Mouse (Mus musculus) telencephalon, adult 2 months (tissue): Measurements from ENCODE around the gene Cdk10.
"Not testable (repeated sequence)": the region's sequence is repeated elsewhere in the genome, so short reads cannot be mapped to it uniquely, and the experiment has no call there.

Experiments used
- DNase-seq: peaks from one replicate; pipeline ENCODE4 v3.0.0-alpha.2; 2011; ENCODE audit warnings: low read depth, low spot score

The Cdk10 gene

DNA sequence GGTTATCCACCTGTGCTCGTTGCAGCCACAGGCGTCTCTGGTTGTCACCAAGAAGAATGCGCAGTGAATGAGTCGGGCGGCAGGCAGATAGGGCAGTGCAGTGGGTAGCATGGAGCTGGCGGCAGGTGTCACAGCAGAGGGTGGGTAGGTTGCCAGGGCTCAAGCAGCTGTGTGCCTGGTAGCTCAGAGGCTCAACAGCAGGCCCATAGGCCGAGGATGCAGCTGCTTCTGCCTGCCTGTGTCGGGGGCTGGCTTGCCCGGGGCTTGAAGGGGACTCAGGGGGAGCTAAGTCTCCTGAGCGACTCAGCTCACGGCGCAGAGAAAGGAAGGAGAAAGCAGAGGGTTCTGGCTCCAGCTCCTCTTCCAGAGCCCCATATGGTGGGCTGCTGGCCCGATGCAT, 8.7 kb downstream of the Cdk10 start:
- no peak for DNase-seq

DNA sequence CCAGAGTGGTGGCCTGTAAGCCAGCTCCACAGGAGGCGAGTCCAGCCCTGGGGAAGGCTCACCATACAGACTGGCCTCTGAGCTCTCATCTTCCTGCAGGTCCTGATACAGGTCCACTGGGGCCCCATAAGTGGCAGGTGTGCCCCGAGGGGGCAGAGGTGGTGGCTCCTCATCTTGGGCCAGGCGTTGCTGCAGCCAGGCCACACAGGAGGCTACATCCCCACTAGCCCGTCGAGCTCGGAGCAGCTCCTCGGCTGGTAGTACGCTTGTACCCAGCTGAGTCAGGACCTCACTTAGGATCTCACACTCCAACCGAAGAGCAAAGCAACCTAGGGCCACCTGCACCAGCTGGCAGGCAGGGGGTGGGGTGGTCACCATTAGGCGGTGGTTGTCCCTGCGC, 9.1 kb downstream of the Cdk10 start:
- DNase-seq = no peak

DNA sequence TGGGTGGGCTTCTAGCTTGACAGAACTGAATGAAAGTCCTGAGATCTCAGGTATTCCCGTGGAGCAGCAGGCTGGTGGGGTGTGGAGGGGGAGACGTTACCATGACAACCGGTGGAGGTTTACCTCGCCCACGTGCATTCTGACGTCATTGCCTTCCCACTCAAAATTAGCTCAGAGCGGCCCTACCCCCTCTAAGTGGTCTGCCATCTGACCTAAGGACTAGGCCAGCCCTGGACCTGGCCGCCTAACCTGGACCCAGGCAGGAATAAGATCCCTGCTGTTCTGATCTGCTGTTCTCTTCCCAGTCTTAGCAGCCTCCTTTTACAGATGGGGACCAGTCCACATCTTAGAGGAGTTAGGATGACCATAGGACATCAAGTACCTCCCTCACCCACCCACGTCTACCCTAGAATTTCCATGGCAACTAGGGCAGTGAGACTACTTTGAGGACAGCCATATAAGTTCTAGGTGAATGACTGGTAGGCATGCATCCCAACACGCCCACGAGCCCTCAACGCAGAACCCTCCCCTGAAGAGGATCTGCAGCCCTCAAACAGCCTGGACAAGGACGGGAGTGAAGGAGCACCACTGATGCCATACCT, 10.4 kb downstream of the Cdk10 start:
- peak; percentile 89 for DNase-seq

DNA sequence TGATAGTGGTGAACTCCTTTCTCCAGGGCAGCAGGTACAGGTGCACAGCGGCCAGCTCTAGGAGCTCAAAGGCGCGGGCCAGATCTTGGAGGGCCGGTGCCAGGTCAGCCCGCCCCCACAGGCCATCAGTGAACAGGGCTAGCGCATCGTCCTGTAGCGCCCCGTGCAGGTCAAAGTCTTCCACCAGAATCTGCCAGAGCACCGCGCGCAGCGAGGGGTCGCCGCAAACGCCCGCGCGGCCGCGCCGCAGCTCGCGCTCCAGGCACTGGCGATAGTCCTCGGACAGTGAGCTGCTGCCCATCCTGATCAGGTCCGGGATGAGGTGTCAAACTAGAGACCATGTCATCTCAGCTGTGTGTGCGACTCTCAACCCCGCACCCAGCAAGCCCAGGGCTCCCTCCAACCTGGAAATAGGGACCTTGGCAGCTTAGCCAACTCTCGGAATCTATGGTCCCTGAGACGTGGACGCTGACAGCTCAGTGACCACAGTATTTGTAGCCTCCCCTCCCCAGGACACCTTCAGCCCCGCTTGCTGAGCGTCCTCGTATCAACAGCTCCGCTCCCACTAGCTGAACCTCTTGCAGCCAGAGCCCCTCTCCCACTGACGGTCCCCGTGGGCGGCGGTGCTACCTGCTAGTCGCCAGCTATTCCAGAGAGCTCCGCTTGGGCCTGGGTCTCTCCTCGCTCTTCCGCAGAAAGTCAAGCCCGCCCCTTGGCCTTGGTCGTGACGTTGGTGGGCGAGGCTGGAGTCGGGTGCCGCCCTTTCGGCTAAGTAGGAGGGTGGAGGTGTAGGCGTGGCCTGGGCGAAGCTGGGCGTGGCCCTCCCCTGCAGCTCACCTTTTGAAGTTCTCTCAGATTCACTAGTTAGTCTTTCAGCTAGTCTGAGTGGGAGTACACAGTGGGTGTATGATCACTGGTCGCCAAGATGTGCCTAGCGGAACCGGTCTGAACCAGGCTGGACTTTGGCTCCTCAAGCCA, 11.2 kb downstream of the Cdk10 start, which contains the start of gene Spata2l:
Gene Spata2l, minus strand, starts transcription at position 714 of the 978 bp plus-strand sequence.
- DNase-seq = peak; percentile 85

DNA sequence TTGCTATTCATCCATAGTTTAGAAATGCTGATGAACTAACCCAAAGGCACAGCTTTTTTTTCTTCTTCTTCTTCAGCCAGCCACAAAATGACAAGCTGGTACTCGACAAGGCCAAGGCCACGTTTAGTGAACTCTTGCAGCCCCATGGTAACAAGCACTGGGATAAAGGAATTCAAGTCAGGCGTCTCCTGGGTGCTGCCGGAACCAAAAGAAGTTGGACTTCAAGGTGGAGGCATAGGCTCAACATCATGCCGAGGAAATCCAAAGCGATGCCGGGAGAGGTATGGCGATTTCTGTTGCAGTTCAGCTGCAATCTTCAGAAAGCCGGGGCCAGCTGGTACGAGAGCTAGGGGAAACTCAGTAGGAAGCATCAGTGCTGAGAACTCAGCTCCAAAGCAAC, 14.8 kb downstream of the Cdk10 start:
- no peak for DNase-seq

DNA sequence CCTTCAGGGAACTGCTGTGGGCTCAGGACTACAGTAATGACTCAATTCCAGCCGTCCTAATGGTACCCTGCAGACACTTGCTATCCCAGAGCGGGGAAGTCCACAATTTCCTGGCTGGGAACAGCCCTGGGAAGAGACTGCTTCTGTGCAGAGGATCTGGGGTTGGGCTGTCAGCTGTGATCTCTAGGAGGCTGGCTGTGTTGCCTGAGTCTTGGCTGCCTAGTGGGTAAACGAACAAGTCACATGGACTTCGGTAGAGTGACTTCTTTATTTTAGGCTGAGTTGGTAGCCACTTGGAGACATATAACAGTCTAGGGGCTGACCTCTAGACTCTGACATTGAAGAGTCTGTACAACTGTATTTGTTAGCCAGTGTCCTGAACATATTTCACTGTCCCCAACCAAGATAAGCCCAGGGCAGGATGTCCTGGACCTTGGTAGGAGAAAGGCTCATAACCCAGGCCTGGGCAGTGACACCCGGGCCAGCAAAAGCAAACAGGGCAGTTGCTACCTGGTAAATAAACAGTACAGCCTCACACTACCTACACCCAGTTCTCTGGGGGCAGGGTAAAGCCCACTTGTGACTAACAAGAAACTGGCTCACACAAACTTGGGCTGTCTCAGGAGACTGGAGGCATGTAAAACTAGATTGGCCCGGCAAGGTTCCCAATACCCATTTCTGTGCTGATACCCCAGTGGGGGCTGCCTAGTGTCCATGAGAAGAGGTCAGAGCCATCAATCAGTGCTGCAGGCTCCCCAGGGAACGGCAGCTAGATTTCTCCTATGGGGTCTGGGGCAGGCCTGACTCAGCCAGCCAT, 17.7 kb downstream of the Cdk10 start:
- DNase-seq = no peak

DNA sequence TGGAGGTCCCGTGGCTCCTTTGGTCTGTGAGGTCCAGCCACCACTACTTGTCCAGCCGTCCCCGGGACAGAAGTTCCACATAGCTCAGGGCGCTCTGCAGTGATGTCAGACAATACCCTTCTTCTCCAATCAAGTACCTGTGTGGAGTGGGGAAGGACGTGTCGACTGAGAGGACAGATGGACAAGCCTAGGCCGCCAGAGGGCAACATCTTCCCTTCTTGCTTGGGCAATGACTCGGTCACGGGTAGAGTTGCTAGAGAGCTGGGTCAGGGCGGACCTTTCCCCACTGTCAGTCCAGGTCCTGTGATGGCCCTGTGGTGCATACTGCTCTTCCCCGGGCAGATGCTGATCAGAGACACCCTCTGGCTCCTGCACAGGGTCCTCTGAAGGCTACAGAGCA, 18.4 kb downstream of the Cdk10 start:
- no peak for DNase-seq

- DNase-seq = no peak
Measured at GRCm38 (mm10) chr8:123244382-123244781, 19.7 kb downstream of the Cdk10 start.

GRCm38 (mm10) chr8:123245543-123245942, 20.9 kb downstream of the Cdk10 start:
- DNase-seq = no peak

DNA sequence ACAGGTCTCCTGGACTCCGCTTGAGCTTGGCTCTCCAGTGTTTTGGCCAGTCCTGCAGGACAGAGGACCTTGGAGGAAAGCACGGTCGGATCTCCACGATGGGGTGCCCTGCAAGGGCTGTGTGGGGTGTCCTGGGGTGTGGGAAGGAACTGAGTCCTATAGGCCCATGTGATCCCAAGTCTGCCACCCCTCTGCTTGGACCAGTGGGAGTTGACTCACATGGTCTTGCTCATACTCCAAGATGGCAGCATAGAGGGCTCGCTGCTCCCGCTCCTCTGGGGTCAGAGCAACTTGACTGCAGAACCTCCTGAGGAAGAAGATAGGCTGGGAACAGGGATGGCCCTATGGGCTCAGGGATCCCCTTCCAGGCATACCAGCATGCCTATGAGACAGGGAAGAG, 23.1 kb downstream of the Cdk10 start:
- DNase-seq = no peak

DNA sequence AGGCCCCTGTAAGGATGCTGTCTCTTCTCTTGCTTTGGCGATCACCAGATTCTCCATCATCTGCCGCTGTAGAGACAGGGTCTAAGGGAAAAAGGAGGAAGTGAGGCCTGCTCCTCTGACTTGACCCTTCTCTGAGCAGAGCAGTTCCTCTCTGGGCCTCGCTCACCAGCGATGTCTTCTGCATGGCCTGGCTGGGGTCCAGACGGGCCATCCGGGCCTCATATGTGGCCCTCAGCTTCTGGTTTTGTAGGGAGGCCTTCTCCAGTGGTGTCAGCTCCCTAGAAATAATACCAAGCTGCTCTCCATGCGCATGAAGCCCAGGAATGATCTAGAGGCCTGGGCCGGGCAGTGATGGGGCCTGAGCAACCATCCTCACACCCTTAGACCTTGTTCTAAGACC, 24.0 kb downstream of the Cdk10 start:
- DNase-seq = no peak

- DNase-seq = no peak
Measured at GRCm38 (mm10) chr8:123250940-123251339, 26.3 kb downstream of the Cdk10 start.

DNA sequence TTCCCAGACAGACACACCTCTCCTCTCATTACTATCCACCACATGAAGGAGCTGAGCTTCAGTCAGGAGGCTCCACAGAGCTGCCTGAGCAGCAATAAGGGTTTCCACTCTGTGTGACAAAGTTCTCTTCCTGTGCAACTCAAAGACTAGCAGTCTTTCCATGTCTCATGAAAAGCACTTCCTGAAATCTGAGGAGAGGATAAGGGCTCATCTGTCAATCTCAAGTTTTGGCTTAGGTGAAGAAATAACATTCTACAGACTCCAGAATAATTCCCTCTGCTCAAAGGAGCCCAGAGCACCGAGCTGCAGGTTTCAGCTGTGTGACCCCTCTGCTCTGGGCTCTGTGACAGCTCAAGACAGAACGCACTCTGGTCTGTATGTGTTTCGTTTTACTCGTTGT, 28.3 kb downstream of the Cdk10 start:
- no peak for DNase-seq

- DNase-seq = no peak
Measured at GRCm38 (mm10) chr8:123253451-123254098, 28.9 kb downstream of the Cdk10 start.

GRCm38 (mm10) chr8:123254099-123254885, 29.6 kb downstream of the Cdk10 start, which contains the start of the genes Zfp276 and Vps9d1:
Gene Zfp276 (plus strand): TSS chr8:123254195.
Gene Vps9d1 (minus strand): TSS chr8:123254348.
- no peak for DNase-seq

DNA sequence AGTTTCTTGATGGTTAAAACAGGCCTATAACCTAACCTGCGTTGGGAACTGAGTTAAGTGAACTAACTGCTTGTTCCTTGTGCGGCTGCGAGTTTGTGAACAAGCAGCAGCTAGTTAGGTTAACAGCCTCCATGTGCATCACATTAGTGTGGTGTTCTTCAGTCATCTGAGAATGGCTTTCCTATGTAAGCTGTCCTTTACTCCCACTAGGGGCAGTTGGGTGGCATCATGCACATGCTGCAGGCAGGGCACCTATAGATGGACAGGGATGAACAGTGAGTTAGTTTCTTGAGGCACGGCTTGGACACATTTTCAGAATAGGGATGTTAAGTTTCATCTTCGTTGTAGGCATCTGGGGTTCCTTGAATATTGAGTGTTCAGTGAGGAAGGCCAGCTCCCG, 30.5 kb downstream of the Cdk10 start:
- DNase-seq = no peak

DNA sequence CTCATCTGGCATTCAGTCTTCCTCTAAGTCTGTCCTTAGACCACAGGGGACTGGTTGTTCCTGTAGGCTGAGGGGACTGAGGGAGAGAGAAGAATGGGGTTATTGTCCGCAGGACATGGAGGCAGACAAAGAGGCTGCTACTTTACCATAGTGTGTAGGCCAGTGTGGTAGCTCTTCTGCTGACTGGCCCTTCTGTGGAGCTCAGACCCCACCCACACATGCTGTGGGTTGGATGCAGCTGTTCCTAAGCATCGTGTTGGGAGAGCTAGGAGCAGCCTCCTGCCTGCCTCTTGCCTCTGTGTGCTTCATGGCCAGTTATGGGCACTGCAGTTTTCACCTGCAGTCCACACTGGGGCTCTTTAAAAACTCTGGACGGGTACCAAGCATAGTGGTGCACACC, 32.5 kb downstream of the Cdk10 start:
- DNase-seq = peak; percentile 86

GRCm38 (mm10) chr8:123257593-123257992, 33.0 kb downstream of the Cdk10 start:
- not testable (repeated sequence) for DNase-seq

GRCm38 (mm10) chr8:123267926-123268656, 43.4 kb downstream of the Cdk10 start:
- no peak for DNase-seq

DNA sequence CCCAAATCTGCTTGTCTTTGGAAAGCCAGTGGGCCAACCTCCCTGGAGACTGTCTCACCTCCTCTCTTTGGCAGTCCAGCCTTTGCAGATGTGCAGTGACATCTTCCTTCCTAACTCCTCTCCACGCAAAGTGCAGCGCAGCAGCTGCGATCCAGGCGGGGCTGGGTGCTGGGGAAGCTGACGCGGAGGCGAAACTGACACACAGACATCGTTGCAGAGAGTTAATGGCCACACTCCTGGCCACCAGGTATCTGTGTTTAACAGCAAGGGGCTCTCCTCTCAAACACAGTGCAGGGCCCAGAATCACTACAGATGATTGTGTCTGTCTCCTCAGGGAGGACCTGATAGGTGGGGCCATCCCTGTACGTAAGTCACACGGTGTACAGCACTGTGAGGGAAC, 46.5 kb downstream of the Cdk10 start:
- no peak for DNase-seq
